Mouse (Mus musculus) lung, adult 2 months (tissue): ENCODE data around the gene Tfrc.

Experiments
- CTCF ChIP-seq: fragments of 200-500 bp; IDR thresholded peaks from 2 replicates; pipeline ENCODE4 v1.5.1; 2011; ENCODE audit warnings: mild to moderate bottlenecking, low read length, control low read depth; ENCODE audit not compliant: insufficient read depth
- POLR2A ChIP-seq: fragments of 200-500 bp; IDR thresholded peaks from 2 replicates; pipeline ENCODE4 v1.6.1; 2011; ENCODE audit warnings: low read depth, mild to moderate bottlenecking, control low read depth, low read length, borderline replicate concordance; ENCODE audit errors: extremely low read depth

- no peak for TF ChIP-seq CTCF
- no peak for TF ChIP-seq POLR2A
These were observed 42.4 kb downstream of the Tfrc start for GRCm38 (mm10) chr16:32650974-32651618.
